9 mouse cellular contexts compared by ENCODE assay signal in the genomic region with DNA sequence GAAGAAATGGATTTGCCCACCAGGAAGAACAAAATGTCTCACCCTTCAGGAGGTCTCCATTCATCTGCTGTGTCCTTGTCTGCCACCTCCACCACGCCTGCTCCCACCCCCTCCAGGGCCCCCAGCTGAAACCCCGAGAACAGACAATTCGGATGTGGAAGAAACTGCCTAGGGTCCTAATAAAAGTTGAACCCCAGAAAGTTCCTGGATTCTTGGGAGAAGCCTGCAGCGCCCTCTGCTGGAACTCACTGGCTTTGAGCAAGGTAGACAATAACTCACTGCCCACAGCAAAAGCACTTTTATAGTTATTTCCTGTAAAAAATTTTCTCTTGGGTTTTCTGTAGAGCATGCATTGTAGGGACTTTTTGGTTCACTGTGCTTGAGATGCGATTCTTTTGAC. TPM values are rescaled to one million over a fixed set of nuclear protein-coding genes. Genes with fewer than 3 reads are reported as not detected.
DNase-seq lines count a peak whose midpoint lies in the region; ATAC-seq and TF ChIP-seq lines count a peak whose summit lies in the region.
"Had no signal": no experiment of that assay in that cellular context is flagged by ENCODE, and none has a peak within 500 bp of the region (broad histone marks: within the 10 kb centered on the region; RNA-seq: fewer than 3 reads in every experiment).

No protein-coding gene starts in this region.

- no peaks in the 10 kb centered on the region for H3K9me3 ChIP-seq in forebrain, embryonic 11.5 days (ENCODE audit: control insufficient read depth, low read length)
- H3K9me3 ChIP-seq in forebrain, embryonic 13.5 days (replicated peaks) = no peaks in the 10 kb centered on the region

- WGBS in forebrain, embryonic 11.5 days = 9% methylated on average over 5 of the region's 5 CpGs
- WGBS in forebrain, embryonic 13.5 days = 9% methylated on average over 5 of the region's 5 CpGs

- H3K4me2 ChIP-seq in forebrain, embryonic 11.5 days (ENCODE audit: low read depth, low read length, severe bottlenecking) = 0 out of 2 replicates have a peak overlapping the region, but pooled peaks have one; percentile 11
- H3K4me2 ChIP-seq in forebrain, embryonic 13.5 days = no peak overlapping the region

- H3K4me1 ChIP-seq in forebrain, embryonic 11.5 days (replicated peaks; ENCODE audit: control insufficient read depth, insufficient read depth, low read length) = no peaks in the 10 kb centered on the region
- no peaks in the 10 kb centered on the region for H3K4me1 ChIP-seq in forebrain, embryonic 13.5 days

- CTCF ChIA-PET in Patski (lab: Charles Lee) = interaction anchor here (0.9 kb wide), 1 partner anchor 10 kb away, joined by 3 read pairs; no protein-coding TSS in a partner anchor

- H3K27ac ChIP-seq in forebrain, embryonic 11.5 days (ENCODE audit: low read depth, low read length) = no peak overlapping the region
- no peak overlapping the region for H3K27ac ChIP-seq in forebrain, embryonic 13.5 days
- H3K27ac ChIP-seq: macrophage had no signal

- ATAC-seq in forebrain, embryonic 11.5 days (replicated peaks; ENCODE audit: low FRiP score) = no peak
- no peak for ATAC-seq in forebrain, embryonic 13.5 days
- no peak for ATAC-seq in Patski
- peak; percentile 52; the same call in 1 of the 2 replicates for ATAC-seq in megakaryocyte, adult 5-6 weeks (ENCODE audit: poor library complexity, severe bottlenecking)

- DNase-seq in forebrain, embryonic 11.5 days (ENCODE audit: low spot score) = peak; percentile 84
- DNase-seq in Patski (ENCODE audit: low read depth, low spot score) = no peak
- DNase-seq in cerebellum, postnatal 14 days = peak; percentile 78 to 85
- peak; percentile 53 for DNase-seq in heart, adult 8-10 months (ENCODE audit: low spot score)
- DNase-seq in layer of hippocampus, adult 9-11 months = peak; percentile 28
- peak; percentile 86 for DNase-seq in testis, postnatal 10 days (ENCODE audit: low spot score)

- H3K27me3 ChIP-seq in forebrain, embryonic 11.5 days (ENCODE audit: control insufficient read depth, insufficient read depth, low read length) = no peaks in the 10 kb centered on the region
- no peaks in the 10 kb centered on the region for H3K27me3 ChIP-seq in forebrain, embryonic 13.5 days
- no peaks in the 10 kb centered on the region for H3K27me3 ChIP-seq in Patski

- no peak overlapping the region for H3K9ac ChIP-seq in forebrain, embryonic 11.5 days (ENCODE audit: low read length)
- H3K9ac ChIP-seq in forebrain, embryonic 13.5 days = no peak overlapping the region

- in situ Hi-C loops in Patski (cut with MboI; ENCODE audit: low pct_unique_long_range_greater_than_20kb) = loop anchor here (10.0 kb wide), 1 partner anchor 480 kb away; no protein-coding TSS in a partner anchor

- H3K36me3 ChIP-seq in forebrain, embryonic 11.5 days (ENCODE audit: control insufficient read depth, insufficient read depth, low read length) = no peaks in the 10 kb centered on the region
- no peaks in the 10 kb centered on the region for H3K36me3 ChIP-seq in forebrain, embryonic 13.5 days (ENCODE audit: poor library complexity, severe bottlenecking)

- POLR2A ChIA-PET in Patski (lab: Charles Lee) = no interaction called here

- TF ChIP-seq CTCF in Patski (IDR thresholded peaks at IDR 0.05) = peak; percentile 86

- H3K4me3 ChIP-seq in forebrain, embryonic 11.5 days (ENCODE audit: low read depth, low read length) = no peak overlapping the region
- H3K4me3 ChIP-seq in forebrain, embryonic 13.5 days = no peak overlapping the region

RNA-seq across cellular contexts. Expression of gene Defb48, which starts 9.3 kb away (rescaled TPM):
- polyA plus RNA-seq in forebrain, embryonic 11.5 days (2014; fragmentation: Nextera tagmentation; extraction: Ambion mirVana) = not detected in 2 replicates
- not detected in 2 replicates for polyA plus RNA-seq in forebrain, embryonic 13.5 days (2015; fragmentation: Nextera tagmentation; extraction: Ambion mirVana)
- polyA plus RNA-seq in Patski (2021) = not detected
- not detected for total RNA-seq in heart, adult 8-10 months (2022)
- total RNA-seq in megakaryocyte, adult 5-6 weeks (2015) = not detected in 2 replicates
- not detected in 2 replicates for total RNA-seq in megakaryocyte, adult 5-6 weeks (2017)
- polyA plus RNA-seq: macrophage had no signal

RNA-seq across cellular contexts. Expression of gene Defb47, which starts 22.8 kb away (rescaled TPM):
- polyA plus RNA-seq in forebrain, embryonic 11.5 days (2014; fragmentation: Nextera tagmentation; extraction: Ambion mirVana) = not detected in 2 replicates
- not detected in 2 replicates for polyA plus RNA-seq in forebrain, embryonic 13.5 days (2015; fragmentation: Nextera tagmentation; extraction: Ambion mirVana)
- 2.2 TPM for polyA plus RNA-seq in Patski (2021)
- not detected for total RNA-seq in heart, adult 8-10 months (2022)
- total RNA-seq in megakaryocyte, adult 5-6 weeks (2015) = not detected in 2 replicates
- not detected in 2 replicates for total RNA-seq in megakaryocyte, adult 5-6 weeks (2017)
- polyA plus RNA-seq: macrophage had no signal

RNA-seq across cellular contexts. Expression of gene Defb43, which starts 36.5 kb away (rescaled TPM):
- not detected in 2 replicates for polyA plus RNA-seq in forebrain, embryonic 11.5 days (2014; fragmentation: Nextera tagmentation; extraction: Ambion mirVana)
- not detected in 2 replicates for polyA plus RNA-seq in forebrain, embryonic 13.5 days (2015; fragmentation: Nextera tagmentation; extraction: Ambion mirVana)
- not detected for polyA plus RNA-seq in Patski (2021)
- total RNA-seq in heart, adult 8-10 months (2022) = not detected
- total RNA-seq in megakaryocyte, adult 5-6 weeks (2015) = not detected in 2 replicates
- total RNA-seq in megakaryocyte, adult 5-6 weeks (2017) = not detected in 2 replicates
- polyA plus RNA-seq: macrophage had no signal
